Mouse (Mus musculus): Measurements from ENCODE around the gene Stxbp6. TPM values are rescaled to one million over a fixed set of nuclear protein-coding genes. Genes with fewer than 3 reads are reported as not detected.

Gene Stxbp6
- total RNA-seq, 2 experiments from 2014 or later, result 1.3 to 1.5 TPM

GRCm38 (mm10) chr12:45006049-45006448, 68.5 kb downstream of the Stxbp6 start:
- no peak for ATAC-seq (replicated peaks; ENCODE audit: low FRiP score, poor library complexity, severe bottlenecking)

- ATAC-seq (replicated peaks; ENCODE audit: low FRiP score, poor library complexity, severe bottlenecking), result no peak
These were observed 72.5 kb downstream of the Stxbp6 start for GRCm38 (mm10) chr12:45001996-45002395.

- ATAC-seq (replicated peaks; ENCODE audit: low FRiP score, poor library complexity, severe bottlenecking), result no peak
These were observed 77.1 kb downstream of the Stxbp6 start for GRCm38 (mm10) chr12:44997422-44997821.

GRCm38 (mm10) chr12:44996897-44997296, 77.6 kb downstream of the Stxbp6 start:
- ATAC-seq (replicated peaks; ENCODE audit: low FRiP score, poor library complexity, severe bottlenecking), result no peak

GRCm38 (mm10) chr12:44996274-44996673, 78.2 kb downstream of the Stxbp6 start:
- no peak for ATAC-seq (replicated peaks; ENCODE audit: low FRiP score, poor library complexity, severe bottlenecking)

GRCm38 (mm10) chr12:44993391-44993790, 81.1 kb downstream of the Stxbp6 start:
- no peak for ATAC-seq (replicated peaks; ENCODE audit: low FRiP score, poor library complexity, severe bottlenecking)

GRCm38 (mm10) chr12:44992847-44993246, 81.7 kb downstream of the Stxbp6 start:
- no peak for ATAC-seq (replicated peaks; ENCODE audit: low FRiP score, poor library complexity, severe bottlenecking)

- ATAC-seq (replicated peaks; ENCODE audit: low FRiP score, poor library complexity, severe bottlenecking), result no peak
These were observed 84.1 kb downstream of the Stxbp6 start for GRCm38 (mm10) chr12:44990379-44990778.

- no peak for ATAC-seq (replicated peaks; ENCODE audit: low FRiP score, poor library complexity, severe bottlenecking)
These were observed 85.5 kb downstream of the Stxbp6 start for GRCm38 (mm10) chr12:44989011-44989410.

GRCm38 (mm10) chr12:44987762-44988161, 86.7 kb downstream of the Stxbp6 start:
- no peak for ATAC-seq (replicated peaks; ENCODE audit: low FRiP score, poor library complexity, severe bottlenecking)

GRCm38 (mm10) chr12:44979316-44979848, 95.1 kb downstream of the Stxbp6 start:
- no peak for ATAC-seq (replicated peaks; ENCODE audit: low FRiP score, poor library complexity, severe bottlenecking)

- no peak for ATAC-seq (replicated peaks; ENCODE audit: low FRiP score, poor library complexity, severe bottlenecking)
These were observed 99.2 kb downstream of the Stxbp6 start for GRCm38 (mm10) chr12:44975266-44975665.

GRCm38 (mm10) chr12:44971477-44971876, 103.0 kb downstream of the Stxbp6 start:
- ATAC-seq (replicated peaks; ENCODE audit: low FRiP score, poor library complexity, severe bottlenecking), result no peak

GRCm38 (mm10) chr12:44967448-44967847, 107.1 kb downstream of the Stxbp6 start:
- ATAC-seq (replicated peaks; ENCODE audit: low FRiP score, poor library complexity, severe bottlenecking), result no peak

- no peak for ATAC-seq (replicated peaks; ENCODE audit: low FRiP score, poor library complexity, severe bottlenecking)
These were observed 117.0 kb downstream of the Stxbp6 start for GRCm38 (mm10) chr12:44957474-44957873.

- no peak for ATAC-seq (replicated peaks; ENCODE audit: low FRiP score, poor library complexity, severe bottlenecking)
These were observed 121.4 kb downstream of the Stxbp6 start for GRCm38 (mm10) chr12:44953121-44953520.

- no peak for ATAC-seq (replicated peaks; ENCODE audit: low FRiP score, poor library complexity, severe bottlenecking)
These were observed 122.4 kb downstream of the Stxbp6 start for GRCm38 (mm10) chr12:44952072-44952471.

- ATAC-seq (replicated peaks; ENCODE audit: low FRiP score, poor library complexity, severe bottlenecking), result no peak
These were observed 124.0 kb downstream of the Stxbp6 start for GRCm38 (mm10) chr12:44950559-44950958.

- no peak for ATAC-seq (replicated peaks; ENCODE audit: low FRiP score, poor library complexity, severe bottlenecking)
These were observed 126.7 kb downstream of the Stxbp6 start for GRCm38 (mm10) chr12:44947823-44948222.

GRCm38 (mm10) chr12:44940325-44940724, 134.2 kb downstream of the Stxbp6 start:
- no peak for ATAC-seq (replicated peaks; ENCODE audit: low FRiP score, poor library complexity, severe bottlenecking)

GRCm38 (mm10) chr12:44939106-44939505, 135.4 kb downstream of the Stxbp6 start:
- no peak for ATAC-seq (replicated peaks; ENCODE audit: low FRiP score, poor library complexity, severe bottlenecking)

- no peak for ATAC-seq (replicated peaks; ENCODE audit: low FRiP score, poor library complexity, severe bottlenecking)
These were observed 141.6 kb downstream of the Stxbp6 start for GRCm38 (mm10) chr12:44932954-44933353.

Measured in erythroid progenitor cell, adult 5-6 weeks (primary cell).